Mouse (Mus musculus): ENCODE measurements around the gene Olfr902.
"Not testable (repeated sequence)": the region's sequence is repeated elsewhere in the genome, so short reads cannot be mapped to it uniquely, and the experiment has no call there.

Olfr902 gene

GRCm38 (mm10) chr9:38447352-38447751, at the start of gene Olfr902:
Olfr902 (plus strand) TSS chr9:38447652.
- no peak for DNase-seq (ENCODE audit: low read depth in 2 of 2, low spot score in 2 of 2)

- DNase-seq (ENCODE audit: low read depth in 2 of 2, low spot score in 2 of 2) = no peak
These were observed 46.1 kb upstream of the Olfr902 start, which contains the start of gene Olfr147 for GRCm38 (mm10) chr9:38401398-38401797. Olfr147 (plus strand) TSS chr9:38401698.

GRCm38 (mm10) chr9:38407502-38407901, 40.0 kb upstream of the Olfr902 start:
- not testable (repeated sequence) for DNase-seq (ENCODE audit: low read depth in 2 of 2, low spot score in 2 of 2)

DNA sequence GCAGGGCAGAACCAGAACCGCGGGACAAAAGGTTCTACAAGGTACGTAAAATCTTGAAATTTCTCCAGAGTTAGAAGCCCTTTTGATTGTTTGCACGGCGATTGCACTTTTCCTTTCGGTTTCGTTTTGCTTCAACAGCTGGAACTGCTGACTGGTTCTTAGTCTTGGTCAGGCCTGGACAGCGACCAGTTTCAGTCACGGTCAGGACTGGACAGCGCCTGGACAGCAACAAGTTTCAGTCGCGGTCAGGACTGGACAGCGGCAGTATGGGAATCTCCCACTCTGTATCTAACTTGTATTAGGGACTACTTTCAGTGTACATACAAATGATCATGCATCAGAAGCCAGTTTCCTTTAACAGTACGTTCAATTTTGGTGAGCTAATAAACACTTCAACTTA, 34.0 kb upstream of the Olfr902 start:
- not testable (repeated sequence) for DNase-seq (ENCODE audit: low read depth in 2 of 2, low spot score in 2 of 2)

DNA sequence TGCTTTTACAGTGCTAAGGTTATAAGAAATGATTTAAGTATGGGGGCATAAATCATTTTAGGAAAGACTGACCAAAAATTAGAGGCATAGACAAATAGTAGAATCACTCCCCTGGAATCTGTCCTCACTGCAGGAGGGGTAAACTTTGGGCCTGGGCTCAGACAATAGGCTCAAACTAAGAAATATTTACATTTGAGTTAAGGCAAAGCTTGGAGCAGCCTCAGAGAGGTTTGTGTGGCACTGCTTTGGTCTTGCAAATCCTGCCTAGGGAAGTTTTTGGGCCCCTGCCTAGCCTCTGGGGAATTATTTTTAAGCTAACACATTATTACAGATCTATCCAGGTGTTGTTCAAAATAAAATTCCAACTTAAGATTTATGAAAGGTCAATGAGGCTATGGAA, 23.7 kb upstream of the Olfr902 start:
- no peak for DNase-seq (ENCODE audit: low read depth in 2 of 2, low spot score in 2 of 2)

- no peak for DNase-seq (ENCODE audit: low read depth in 2 of 2, low spot score in 2 of 2)
These were observed 20.4 kb upstream of the Olfr902 start for GRCm38 (mm10) chr9:38427026-38427425.

GRCm38 (mm10) chr9:38429155-38429554, 18.3 kb upstream of the Olfr902 start, which contains the start of gene Olfr901:
Olfr901 (plus strand) TSS chr9:38429455.
- no peak for DNase-seq (ENCODE audit: low read depth in 2 of 2, low spot score in 2 of 2)

DNA sequence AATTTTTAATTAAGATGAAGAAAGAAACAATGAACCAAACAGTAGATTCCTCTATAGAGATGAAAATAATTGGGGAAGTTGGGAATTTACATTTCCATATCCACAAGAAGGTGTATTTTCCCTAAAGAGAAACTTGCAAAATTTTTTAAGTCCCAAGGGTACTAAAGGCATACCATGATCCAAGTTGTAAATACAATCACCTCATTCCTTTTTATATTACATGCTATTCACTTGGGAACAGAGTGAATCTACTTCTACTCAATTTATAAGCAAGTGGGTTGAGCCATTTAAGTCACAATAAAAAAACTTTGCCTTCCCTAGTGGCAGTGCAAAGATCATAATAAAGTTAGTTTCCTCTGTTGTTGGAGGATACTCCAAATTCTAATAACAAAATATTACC, 15.4 kb downstream of the Olfr902 start, which contains the start of gene Olfr904:
TSS of gene Olfr904 (plus strand) at position 301 of the 400 bp plus-strand sequence.
- DNase-seq (ENCODE audit: low read depth in 2 of 2, low spot score in 2 of 2) = no peak

- no peak for DNase-seq (ENCODE audit: low read depth in 2 of 2, low spot score in 2 of 2)
These were observed 23.4 kb downstream of the Olfr902 start, which contains the start of gene Olfr905 for GRCm38 (mm10) chr9:38470807-38471206. Olfr905 (plus strand) TSS chr9:38471107.

GRCm38 (mm10) chr9:38486785-38487184, 39.3 kb downstream of the Olfr902 start, which contains the start of gene Olfr906:
Olfr906 (plus strand) TSS chr9:38487085.
- DNase-seq (ENCODE audit: low read depth in 2 of 2, low spot score in 2 of 2) = no peak

GRCm38 (mm10) chr9:38495501-38495900, 48.0 kb downstream of the Olfr902 start, which contains the start of gene Olfr907:
Olfr907 (plus strand) TSS chr9:38495801.
- no peak for DNase-seq (ENCODE audit: low read depth in 2 of 2, low spot score in 2 of 2)
